Mouse (Mus musculus) intestine, postnatal 0 days (tissue): Measurements from ENCODE around the gene Tdrd5. TPM values are rescaled to one million over a fixed set of nuclear protein-coding genes. Genes with fewer than 3 reads are reported as not detected.

Experiments used
- ATAC-seq: fragments of 200-750 bp; cut with Nextera tagmentation; 2 replicates; pipeline ENCODE4 v1.8.0; 2017; ENCODE audit warnings: mild to moderate bottlenecking, moderate TSS enrichment, moderate library complexity
- H3K27ac ChIP-seq: fragments of 300-500 bp; sonication (generic); 2 replicates; pipeline ENCODE4 v1.5.1; 2014; ENCODE audit warnings: mild to moderate bottlenecking, low read depth, low read length, moderate library complexity
- H3K27me3 ChIP-seq: fragments of 300-500 bp; sonication (generic); replicated peaks from 2 replicates; pipeline ENCODE4 v1.6.1; 2014; ENCODE audit warnings: low read length, mixed read lengths; ENCODE audit not compliant: control insufficient read depth, insufficient read depth
- H3K36me3 ChIP-seq: fragments of 300-500 bp; sonication (generic); 2 replicates; pipeline ENCODE4 v1.6.1; 2014; ENCODE audit warnings: mild to moderate bottlenecking, moderate library complexity; ENCODE audit not compliant: control insufficient read depth, insufficient read depth
- H3K4me1 ChIP-seq: fragments of 300-500 bp; sonication (generic); replicated peaks from 2 replicates; pipeline ENCODE4 v1.6.1; 2014; ENCODE audit warnings: antibody characterized with exemption, low read length, mixed read lengths; ENCODE audit not compliant: control insufficient read depth, insufficient read depth
- H3K4me2 ChIP-seq: fragments of 300-500 bp; sonication (generic); replicated peaks from 2 replicates; pipeline ENCODE4 v1.6.1; 2014; ENCODE audit warnings: low read depth, mild to moderate bottlenecking, moderate library complexity
- H3K4me3 ChIP-seq: fragments of 300-500 bp; sonication (generic); 2 replicates; pipeline ENCODE4 v1.5.1; 2014; ENCODE audit warnings: low read depth, low read length
- H3K9ac ChIP-seq: fragments of 300-500 bp; sonication (generic); 2 replicates; pipeline ENCODE4 v1.6.1; 2014; ENCODE audit warnings: mild to moderate bottlenecking, low read depth, low read length
- H3K9me3 ChIP-seq: fragments of 300-500 bp; sonication (generic); 2 replicates; pipeline ENCODE4 v1.6.1; 2016; ENCODE audit warnings: mixed run types; ENCODE audit not compliant: control insufficient read depth
- CTCF ChIP-seq: sonication (generic); IDR thresholded peaks from 2 replicates; pipeline ENCODE4 v1.5.1; 2016; ENCODE audit warnings: low read depth, mild to moderate bottlenecking, control low read depth, antibody characterized with exemption, moderate library complexity
- WGBS: fragments of 180-500 bp; shearing (Covaris S2); extraction: QIAGEN DNeasy Blood & Tissue Kit; methylation state at CpG from one replicate; pipeline ENCODE4 v1.1.7; 2014; 5-methylcytosine and 5-hydroxymethylcytosine counted together
- polyA plus RNA-seq: library from polyadenylated mRNA; unstranded; fragments of >200 nt; fragmentation: Nextera tagmentation; extraction: Ambion mirVana; gene quantifications from 2 replicates; pipeline ENCODE4 v1.2.1, GENCODE M21; 2015

Gene Tdrd5
- polyA plus RNA-seq: 0.64 and 1.1 TPM in 2 replicates

GRCm38 (mm10) chr1:156302911-156303749 is at the start of gene Tdrd5:
Tdrd5 (minus strand) TSS chr1:156303664.
- peak within 1 kb of the TSS; percentile 66 for H3K4me3 ChIP-seq
- TF ChIP-seq CTCF: no peak
- WGBS: under 1% methylated on average over 74 of the region's 85 CpGs
- peaks cover 24% of the 10 kb centered on the region for H3K27me3 ChIP-seq
- peak; percentile 25; the same call in 1 of the 2 replicates for ATAC-seq
- H3K4me2 ChIP-seq: peak within 1 kb of the TSS; percentile 97
- 0 out of 2 replicates have a peak, but pooled peaks cover 3% of the 10 kb centered on the region for H3K4me1 ChIP-seq
- no peaks in the 10 kb centered on the region for H3K9me3 ChIP-seq
- H3K27ac ChIP-seq: no peak within 1 kb of the TSS
- H3K9ac ChIP-seq: peak within 1 kb of the TSS; percentile 42; the same call in 1 of the 2 replicates
- no peaks in the 10 kb centered on the region for H3K36me3 ChIP-seq

GRCm38 (mm10) chr1:156352466-156352865 is 49.0 kb upstream of the Tdrd5 start:
- TF ChIP-seq CTCF: no peak
- H3K27ac ChIP-seq: no peak overlapping the region
- no peak overlapping the region for H3K9ac ChIP-seq
- WGBS: 77% methylated on average over 2 of the region's 2 CpGs
- H3K9me3 ChIP-seq: no peaks in the 10 kb centered on the region
- no peak for ATAC-seq
- no peaks in the 10 kb centered on the region for H3K4me1 ChIP-seq
- no peaks in the 10 kb centered on the region for H3K36me3 ChIP-seq
- H3K27me3 ChIP-seq: no peaks in the 10 kb centered on the region
- no peak overlapping the region for H3K4me3 ChIP-seq
- no peak overlapping the region for H3K4me2 ChIP-seq

GRCm38 (mm10) chr1:156350441-156350840 is 47.0 kb upstream of the Tdrd5 start:
- 81% methylated on average over 4 of the region's 4 CpGs for WGBS

GRCm38 (mm10) chr1:156349031-156349430 is 45.6 kb upstream of the Tdrd5 start:
- no peak overlapping the region for H3K27ac ChIP-seq
- ATAC-seq: no peak
- WGBS: 69% methylated on average over 4 of the region's 4 CpGs
- TF ChIP-seq CTCF: no peak
- H3K4me3 ChIP-seq: no peak overlapping the region
- no peak overlapping the region for H3K9ac ChIP-seq
- H3K27me3 ChIP-seq: no peaks in the 10 kb centered on the region
- no peak overlapping the region for H3K4me2 ChIP-seq
- no peaks in the 10 kb centered on the region for H3K4me1 ChIP-seq
- no peaks in the 10 kb centered on the region for H3K36me3 ChIP-seq
- H3K9me3 ChIP-seq: no peaks in the 10 kb centered on the region

More at GRCm38 (mm10) chr1:156350441-156350840, 47.0 kb upstream of the Tdrd5 start:
- no peaks in the 10 kb centered on the region for H3K4me1 ChIP-seq
- H3K9me3 ChIP-seq: no peaks in the 10 kb centered on the region
- no peak overlapping the region for H3K4me2 ChIP-seq
- no peak overlapping the region for H3K9ac ChIP-seq
- H3K27me3 ChIP-seq: no peaks in the 10 kb centered on the region
- no peak for TF ChIP-seq CTCF
- no peaks in the 10 kb centered on the region for H3K36me3 ChIP-seq
- no peak overlapping the region for H3K4me3 ChIP-seq
- ATAC-seq: no peak
- H3K27ac ChIP-seq: no peak overlapping the region

GRCm38 (mm10) chr1:156345633-156346032 is 42.2 kb upstream of the Tdrd5 start:
- no peak for TF ChIP-seq CTCF
- Histone ChIP-seq H3K36me3 (no peaks in the 10 kb centered on the region), H3K4me1 (no peaks in the 10 kb centered on the region), H3K9me3 (no peaks in the 10 kb centered on the region), H3K27ac (no peak overlapping the region), H3K27me3 (no peaks in the 10 kb centered on the region), H3K4me3 (no peak overlapping the region), H3K9ac (no peak overlapping the region), H3K4me2 (no peak overlapping the region)
- ATAC-seq: no peak
- 84% methylated on average over 4 of the region's 4 CpGs for WGBS

- Histone ChIP-seq H3K4me3 (no peak overlapping the region), H3K4me1 (no peaks in the 10 kb centered on the region), H3K9ac (no peak overlapping the region), H3K4me2 (no peak overlapping the region), H3K27me3 (no peaks in the 10 kb centered on the region), H3K27ac (no peak overlapping the region), H3K9me3 (no peaks in the 10 kb centered on the region), H3K36me3 (no peaks in the 10 kb centered on the region)
- WGBS: 66% methylated on average over 4 of the region's 4 CpGs
- no peak for ATAC-seq
- no peak for TF ChIP-seq CTCF
Observed at GRCm38 (mm10) chr1:156344433-156344832, 41.0 kb upstream of the Tdrd5 start.
